Mouse (Mus musculus) embryonic facial prominence, embryonic 14.5 days (tissue): ENCODE results near the gene Cacng1. TPM values are rescaled to one million over a fixed set of nuclear protein-coding genes. Genes with fewer than 3 reads are reported as not detected.

ENCODE experiments used
- ATAC-seq: fragments of 200-750 bp; cut with Nextera tagmentation; 2 replicates; pipeline ENCODE4 v1.8.0; 2017; ENCODE audit warnings: low read depth, moderate number of reproducible peaks, moderate TSS enrichment
- DNase-seq: peaks from one replicate; pipeline ENCODE4 v3.0.0-alpha.2; 2015; ENCODE audit warnings: low spot score
- H3K27ac ChIP-seq: fragments of 300-500 bp; sonication (generic); replicated peaks from 2 replicates; pipeline ENCODE4 v1.5.1; 2014; ENCODE audit warnings: low read depth, mild to moderate bottlenecking, low read length, moderate library complexity
- H3K27me3 ChIP-seq: fragments of 300-500 bp; sonication (generic); replicated peaks from 2 replicates; pipeline ENCODE4 v1.6.1; 2014; ENCODE audit warnings: low read length; ENCODE audit not compliant: control insufficient read depth, insufficient read depth
- H3K36me3 ChIP-seq: fragments of 300-500 bp; sonication (generic); 2 replicates; pipeline ENCODE4 v1.6.1; 2014; ENCODE audit warnings: low read length, mixed read lengths; ENCODE audit not compliant: control insufficient read depth, insufficient read depth
- H3K4me1 ChIP-seq: fragments of 300-500 bp; sonication (generic); 2 replicates; pipeline ENCODE4 v1.6.1; 2014; ENCODE audit warnings: antibody characterized with exemption, low read length; ENCODE audit not compliant: control insufficient read depth, insufficient read depth
- H3K4me2 ChIP-seq: fragments of 300-500 bp; sonication (generic); 2 replicates; pipeline ENCODE4 v1.6.1; 2014; ENCODE audit warnings: low read depth, mild to moderate bottlenecking, low read length, moderate library complexity, mixed read lengths
- H3K4me3 ChIP-seq: fragments of 300-500 bp; sonication (generic); 2 replicates; pipeline ENCODE4 v1.5.1; 2014; ENCODE audit warnings: low read depth, mild to moderate bottlenecking, low read length
- H3K9ac ChIP-seq: fragments of 300-500 bp; sonication (generic); 2 replicates; pipeline ENCODE4 v1.6.1; 2014; ENCODE audit warnings: low read depth, mild to moderate bottlenecking, low read length, moderate library complexity, mixed read lengths
- H3K9me3 ChIP-seq: fragments of 300-500 bp; sonication (generic); 2 replicates; pipeline ENCODE4 v1.6.1; 2016; ENCODE audit warnings: low read length; ENCODE audit not compliant: control insufficient read depth
- WGBS: fragments of 180-500 bp; shearing (Covaris S2); extraction: QIAGEN DNeasy Blood & Tissue Kit; methylation state at CpG from one replicate; pipeline ENCODE4 v1.1.7; 2014; 5-methylcytosine and 5-hydroxymethylcytosine counted together
- polyA plus RNA-seq: library from polyadenylated mRNA; unstranded; fragments of >200 nt; fragmentation: Nextera tagmentation; extraction: Ambion mirVana; gene quantifications from 2 replicates; pipeline ENCODE4 v1.2.1, GENCODE M21; 2014

Cacng1 gene
- polyA plus RNA-seq, 1 experiment from 2014 or later = 41.8 TPM

- 74% methylated on average over 7 of the region's 7 CpGs for WGBS
- H3K27ac ChIP-seq = no peak overlapping the region
- no peak overlapping the region for H3K9ac ChIP-seq
- no peaks in the 10 kb centered on the region for H3K36me3 ChIP-seq
- peaks cover 5% of the 10 kb centered on the region; the same call in 1 of the 2 replicates for H3K9me3 ChIP-seq
- DNase-seq (no peak), ATAC-seq (no peak)
- H3K4me3 ChIP-seq = no peak overlapping the region
- H3K4me1 ChIP-seq = no peaks in the 10 kb centered on the region
- no peaks in the 10 kb centered on the region for H3K27me3 ChIP-seq
- no peak overlapping the region for H3K4me2 ChIP-seq
Measured at GRCm38 (mm10) chr11:107721057-107721456, 4.7 kb upstream of the Cacng1 start.

GRCm38 (mm10) chr11:107720264-107721021 lies 4.1 kb upstream of the Cacng1 start:
- Histone ChIP-seq H3K27ac (no peak overlapping the region), H3K4me3 (no peak overlapping the region), H3K36me3 (no peaks in the 10 kb centered on the region), H3K27me3 (no peaks in the 10 kb centered on the region), H3K9ac (no peak overlapping the region), H3K4me2 (no peak overlapping the region), H3K4me1 (no peaks in the 10 kb centered on the region), H3K9me3 (peaks cover 5% of the 10 kb centered on the region; the same call in 1 of the 2 replicates)
- WGBS = 85% methylated on average over 9 of the region's 9 CpGs
- ATAC-seq (no peak), DNase-seq (no peak)

- no peaks in the 10 kb centered on the region for H3K36me3 ChIP-seq
- no peak overlapping the region for H3K27ac ChIP-seq
- DNase-seq (no peak), ATAC-seq (peak; percentile 58; the same call in 1 of the 2 replicates)
- no peak overlapping the region for H3K4me2 ChIP-seq
- peaks cover 5% of the 10 kb centered on the region; the same call in 1 of the 2 replicates for H3K9me3 ChIP-seq
- no peak overlapping the region for H3K4me3 ChIP-seq
- H3K9ac ChIP-seq = no peak overlapping the region
- no peaks in the 10 kb centered on the region; the same call in 1 of the 2 replicates for H3K4me1 ChIP-seq
- WGBS = 79% methylated on average over 7 of the region's 7 CpGs
- H3K27me3 ChIP-seq = no peaks in the 10 kb centered on the region
Measured at GRCm38 (mm10) chr11:107714368-107714767, 2.0 kb downstream of the Cacng1 start.

- peaks cover 4% of the 10 kb centered on the region for H3K4me1 ChIP-seq
- no peaks in the 10 kb centered on the region for H3K27me3 ChIP-seq
- no peak overlapping the region for H3K27ac ChIP-seq
- no peaks in the 10 kb centered on the region for H3K36me3 ChIP-seq
- 0 out of 2 replicates have a peak, but pooled peaks have one; percentile 10 for ATAC-seq
- H3K4me2 ChIP-seq = no peak overlapping the region
- H3K9me3 ChIP-seq = no peaks in the 10 kb centered on the region
- H3K9ac ChIP-seq = no peak overlapping the region
- H3K4me3 ChIP-seq = no peak overlapping the region
- DNase-seq = no peak
- WGBS = 45% methylated on average over 3 of the region's 3 CpGs
Measured at GRCm38 (mm10) chr11:107710379-107710778, 5.9 kb downstream of the Cacng1 start.

GRCm38 (mm10) chr11:107707897-107708610 lies 8.3 kb downstream of the Cacng1 start:
- H3K4me1 ChIP-seq = peaks cover 5% of the 10 kb centered on the region
- H3K4me3 ChIP-seq = no peak overlapping the region
- no peak for DNase-seq
- H3K27me3 ChIP-seq = no peaks in the 10 kb centered on the region
- no peaks in the 10 kb centered on the region for H3K9me3 ChIP-seq
- no peaks in the 10 kb centered on the region for H3K36me3 ChIP-seq
- H3K9ac ChIP-seq = no peak overlapping the region
- no peak overlapping the region for H3K4me2 ChIP-seq
- no peak overlapping the region for H3K27ac ChIP-seq
- 62% methylated on average over 20 of the region's 20 CpGs for WGBS
- ATAC-seq = no peak

- no peak for ATAC-seq
- H3K27ac ChIP-seq = no peak overlapping the region
- 53% methylated on average over 11 of the region's 11 CpGs for WGBS
Measured at GRCm38 (mm10) chr11:107705476-107706074, 10.7 kb downstream of the Cacng1 start.

GRCm38 (mm10) chr11:107705060-107705459 lies 11.3 kb downstream of the Cacng1 start:
- WGBS = 60% methylated on average over 6 of the region's 6 CpGs
- no peak overlapping the region for H3K27ac ChIP-seq
- H3K9ac ChIP-seq = no peak overlapping the region
- ATAC-seq (no peak), DNase-seq (no peak)
- H3K27me3 ChIP-seq = no peaks in the 10 kb centered on the region
- no peaks in the 10 kb centered on the region for H3K9me3 ChIP-seq
- peaks cover 5% of the 10 kb centered on the region for H3K4me1 ChIP-seq
- H3K4me3 ChIP-seq = no peak overlapping the region
- H3K36me3 ChIP-seq = no peaks in the 10 kb centered on the region
- H3K4me2 ChIP-seq = no peak overlapping the region

More at GRCm38 (mm10) chr11:107705476-107706074, 10.7 kb downstream of the Cacng1 start:
- Histone ChIP-seq H3K4me2 (no peak overlapping the region), H3K36me3 (no peaks in the 10 kb centered on the region), H3K27me3 (no peaks in the 10 kb centered on the region), H3K4me3 (no peak overlapping the region), H3K9me3 (no peaks in the 10 kb centered on the region), H3K9ac (no peak overlapping the region), H3K4me1 (peaks cover 5% of the 10 kb centered on the region)
- DNase-seq = no peak

GRCm38 (mm10) chr11:107703272-107704134 lies 12.8 kb downstream of the Cacng1 start:
- H3K9ac ChIP-seq = no peak overlapping the region
- H3K4me1 ChIP-seq = peaks cover 5% of the 10 kb centered on the region
- H3K9me3 ChIP-seq = no peaks in the 10 kb centered on the region
- DNase-seq (peak; percentile 52), ATAC-seq (no peak)
- no peaks in the 10 kb centered on the region for H3K36me3 ChIP-seq
- H3K4me2 ChIP-seq = peak overlapping the region; percentile 29; the same call in 1 of the 2 replicates
- 44% methylated on average over 24 of the region's 27 CpGs for WGBS
- no peaks in the 10 kb centered on the region for H3K27me3 ChIP-seq
- H3K4me3 ChIP-seq = no peak overlapping the region
- H3K27ac ChIP-seq = no peak overlapping the region
